Mouse (Mus musculus) left cerebral cortex, postnatal 4 days (tissue): ENCODE results near the gene Klra7. TPM values are rescaled to one million over a fixed set of nuclear protein-coding genes. Genes with fewer than 3 reads are reported as not detected.
"Not testable (repeated sequence)": the region's sequence is repeated elsewhere in the genome, so short reads cannot be mapped to it uniquely, and the experiment has no call there.

Source experiments
- DNase-seq: peaks from one replicate; pipeline ENCODE4 v3.0.0-alpha.2; 2022
- intact Hi-C: fragments of 180-260 bp; cut with DNase I; formaldehyde crosslinking; loops from one replicate; pipeline ENCODE4 v1.15.1; 2025
- total RNA-seq, 2 experiments: library from RNA; stranded (reverse); gene quantifications; 2 replicates each; pipeline ENCODE4 v1.2.3; 2021

Gene Klra7
- not detected for total RNA-seq

DNA sequence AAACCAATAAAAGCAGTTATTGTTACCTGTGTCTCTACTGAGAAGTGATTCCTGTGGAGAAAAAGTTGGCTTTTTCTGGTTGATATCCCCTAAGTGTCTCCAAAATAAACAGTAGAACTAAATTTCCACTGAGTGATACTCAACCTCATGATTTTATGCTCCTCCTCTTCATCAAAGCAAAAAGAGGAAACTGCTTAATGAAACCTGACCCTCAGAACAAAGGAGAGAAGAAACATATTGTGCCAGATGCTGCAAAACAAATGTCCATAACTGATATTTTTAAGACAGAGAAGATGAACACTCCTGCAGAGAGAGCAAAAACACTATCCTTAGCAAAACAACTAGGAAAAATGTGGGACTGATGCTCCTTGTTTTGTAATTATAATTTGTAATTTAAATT, at the start of gene Klra7:
Gene Klra7, minus strand, starts transcription at position 101 of the 400 bp plus-strand sequence.
- no peak for DNase-seq
- intact Hi-C loops, result no loop called here

- intact Hi-C loops, DNase-seq: not testable (repeated sequence)
Observed at GRCm38 (mm10) chr6:130281828-130282227, 48.7 kb upstream of the Klra7 start, which contains the start of gene Klra10. Klra10 (minus strand) TSS chr6:130281928.

GRCm38 (mm10) chr6:130255326-130255725, 22.2 kb upstream of the Klra7 start:
- DNase-seq, result no peak
- intact Hi-C loops, result no loop called here

GRCm38 (mm10) chr6:130237536-130237935, 4.4 kb upstream of the Klra7 start:
- intact Hi-C loops, result no loop called here
- no peak for DNase-seq

DNA sequence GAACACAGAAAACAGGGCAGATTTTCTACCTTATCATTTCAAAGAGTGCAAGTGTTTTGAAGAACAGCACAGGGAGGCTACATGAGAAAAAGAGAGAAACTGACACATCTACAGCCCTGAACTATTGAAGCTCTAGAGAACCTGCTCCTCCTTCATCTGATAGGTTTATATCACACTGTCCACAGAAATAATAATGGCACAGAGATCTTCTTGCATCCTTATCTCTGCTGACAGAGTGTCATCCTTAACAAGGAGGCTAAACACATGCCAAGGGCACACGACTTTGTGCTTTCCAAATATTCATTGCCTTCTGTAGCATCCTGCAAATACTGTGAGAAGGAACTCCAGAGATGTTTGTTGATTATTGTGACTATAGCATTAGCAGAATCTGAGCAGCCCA, 3.5 kb upstream of the Klra7 start:
- no peak for DNase-seq
- intact Hi-C loops, result no loop called here

- intact Hi-C loops, result loop anchor here (10.0 kb wide), 1 partner anchor 147 kb away; no protein-coding TSS in a partner anchor
- DNase-seq, result not testable (repeated sequence)
Observed at GRCm38 (mm10) chr6:130197453-130197852, 35.7 kb downstream of the Klra7 start.

DNA sequence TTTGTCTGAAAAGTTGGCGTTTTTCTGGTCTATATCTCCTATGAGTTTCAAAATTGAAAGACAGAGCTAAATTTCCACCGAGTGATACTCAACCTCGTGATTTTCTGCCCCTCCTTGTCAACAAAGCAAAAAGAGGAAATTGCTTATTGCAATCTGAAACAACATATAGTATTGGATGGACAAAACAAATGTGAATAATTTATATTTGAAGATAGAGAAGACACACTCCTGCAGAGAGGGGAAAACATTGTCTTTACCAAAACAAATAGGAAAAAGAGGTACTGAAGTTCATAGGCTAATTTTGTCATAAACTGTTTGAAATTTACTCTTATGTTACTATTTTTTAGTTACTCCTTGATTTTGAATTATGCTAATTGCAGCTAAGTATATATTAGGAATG, 40.1 kb downstream of the Klra7 start, which contains the start of gene Klra9:
Gene Klra9, minus strand, starts transcription at position 101 of the 400 bp plus-strand sequence.
- intact Hi-C loops, result loop anchor here (10.0 kb wide), 1 partner anchor 152 kb away; no protein-coding TSS in a partner anchor

More for the DNA sequence above, 40.1 kb downstream of the Klra7 start, which contains the start of gene Klra9:
- DNase-seq, result not testable (repeated sequence)

Other genes with a start within 250 kb of the Klra7 start
- not detected for gene Klra6, start 206.4 kb downstream of the Klra7 start, total RNA-seq
- gene Klra4, start 166.1 kb downstream of the Klra7 start, total RNA-seq, result not detected
- gene Klra8, start 103.4 kb downstream of the Klra7 start, total RNA-seq, result not detected
- not detected for gene Klra9, start 40.2 kb downstream of the Klra7 start, total RNA-seq
- gene Klra10, start 48.6 kb upstream of the Klra7 start, total RNA-seq, result not detected
- not detected for gene Klra3, start 104.3 kb upstream of the Klra7 start, total RNA-seq
- not detected for gene Klra1, start 153.6 kb upstream of the Klra7 start, total RNA-seq